Mouse (Mus musculus) right cerebral cortex, postnatal 25 days (tissue): ENCODE results near the gene Mbd4.

Experiments
- DNase-seq: peaks from one replicate; pipeline ENCODE4 v3.0.0; 2022

The Mbd4 gene

DNA sequence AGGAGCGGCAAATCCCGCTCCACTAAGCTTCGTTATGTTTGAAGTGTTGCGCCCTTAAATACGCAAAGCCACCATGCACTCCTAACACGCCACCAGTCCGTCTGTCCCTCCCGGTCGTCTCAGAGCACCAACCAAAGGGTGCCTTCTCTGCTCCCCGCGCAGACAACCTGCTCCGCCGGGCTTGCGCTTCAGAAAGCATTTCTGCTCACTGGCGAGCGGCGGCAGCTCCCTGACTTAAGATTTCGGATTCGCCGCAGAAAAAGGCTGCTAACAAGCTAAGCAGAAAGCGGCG lies 45.0 kb downstream of the Mbd4 start:
- DNase-seq = no peak

DNA sequence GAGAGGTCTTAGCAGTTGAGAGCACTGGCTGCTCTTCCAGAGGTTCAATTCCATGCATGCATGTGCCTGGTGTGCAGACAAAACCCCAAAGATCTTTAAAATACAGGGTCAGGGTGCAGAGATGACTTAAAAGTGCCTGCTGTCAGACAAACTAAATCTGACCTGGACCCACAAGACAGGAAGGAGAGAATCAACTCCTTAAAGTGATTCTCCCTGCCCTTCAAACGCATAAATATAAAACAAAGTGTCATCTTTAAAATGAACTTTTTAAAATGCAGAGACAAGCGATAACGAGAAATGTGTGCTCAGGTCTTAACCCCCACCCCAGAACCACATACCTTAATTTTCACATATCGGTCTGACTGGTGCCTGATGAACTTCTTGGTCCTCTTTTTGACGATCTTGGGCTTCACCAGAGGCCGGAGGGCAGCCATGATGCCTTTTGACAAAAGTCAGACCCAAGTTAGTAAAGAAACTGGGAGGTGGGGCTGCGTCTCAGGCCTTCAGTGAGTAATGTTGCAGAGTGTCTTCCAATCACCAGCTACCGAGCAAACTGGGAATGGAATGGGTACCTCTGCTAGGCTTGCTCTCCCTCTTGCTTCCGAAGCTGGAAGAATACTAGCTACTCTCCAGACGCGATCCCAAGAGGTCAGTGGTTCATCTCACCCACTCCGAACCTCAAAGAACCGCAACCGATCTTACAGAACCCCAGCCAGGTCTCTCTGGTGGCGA lies 45.5 kb downstream of the Mbd4 start:
- no peak for DNase-seq

DNA sequence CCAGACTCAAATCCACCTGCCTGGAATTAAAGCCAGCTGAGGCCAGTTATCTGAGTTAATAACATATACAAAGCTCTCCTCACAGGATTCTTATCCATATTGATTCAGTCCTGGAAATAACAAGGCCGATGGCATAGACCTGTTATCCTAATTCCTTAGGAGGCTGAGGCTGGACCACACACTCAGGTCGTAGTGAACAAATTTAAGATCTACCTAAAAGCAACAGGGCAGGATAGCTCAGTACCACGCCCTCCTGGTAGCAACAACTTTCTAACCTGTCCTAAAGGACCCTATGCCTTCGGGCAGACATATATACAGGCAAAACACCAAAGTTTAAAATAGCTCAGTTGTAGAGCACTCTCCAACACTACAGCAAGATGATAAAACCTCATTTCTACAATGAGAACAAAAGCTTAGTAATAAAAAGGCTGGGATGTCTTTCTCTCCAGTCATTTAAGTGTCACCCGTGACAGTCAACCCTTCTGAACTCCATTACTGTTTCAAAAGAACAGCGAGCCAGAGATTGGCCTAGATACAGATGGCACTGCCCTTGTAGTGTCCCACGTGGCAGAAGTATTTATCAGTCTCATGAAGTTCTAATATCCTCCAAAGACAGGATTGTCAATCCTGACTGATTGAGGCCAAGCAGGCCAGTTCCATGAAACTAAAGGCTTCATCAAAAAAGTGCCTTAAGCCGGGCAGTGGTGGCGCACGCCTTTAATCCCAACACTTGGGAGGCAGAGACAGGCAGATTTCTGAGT lies 48.6 kb downstream of the Mbd4 start:
- no peak for DNase-seq

DNA sequence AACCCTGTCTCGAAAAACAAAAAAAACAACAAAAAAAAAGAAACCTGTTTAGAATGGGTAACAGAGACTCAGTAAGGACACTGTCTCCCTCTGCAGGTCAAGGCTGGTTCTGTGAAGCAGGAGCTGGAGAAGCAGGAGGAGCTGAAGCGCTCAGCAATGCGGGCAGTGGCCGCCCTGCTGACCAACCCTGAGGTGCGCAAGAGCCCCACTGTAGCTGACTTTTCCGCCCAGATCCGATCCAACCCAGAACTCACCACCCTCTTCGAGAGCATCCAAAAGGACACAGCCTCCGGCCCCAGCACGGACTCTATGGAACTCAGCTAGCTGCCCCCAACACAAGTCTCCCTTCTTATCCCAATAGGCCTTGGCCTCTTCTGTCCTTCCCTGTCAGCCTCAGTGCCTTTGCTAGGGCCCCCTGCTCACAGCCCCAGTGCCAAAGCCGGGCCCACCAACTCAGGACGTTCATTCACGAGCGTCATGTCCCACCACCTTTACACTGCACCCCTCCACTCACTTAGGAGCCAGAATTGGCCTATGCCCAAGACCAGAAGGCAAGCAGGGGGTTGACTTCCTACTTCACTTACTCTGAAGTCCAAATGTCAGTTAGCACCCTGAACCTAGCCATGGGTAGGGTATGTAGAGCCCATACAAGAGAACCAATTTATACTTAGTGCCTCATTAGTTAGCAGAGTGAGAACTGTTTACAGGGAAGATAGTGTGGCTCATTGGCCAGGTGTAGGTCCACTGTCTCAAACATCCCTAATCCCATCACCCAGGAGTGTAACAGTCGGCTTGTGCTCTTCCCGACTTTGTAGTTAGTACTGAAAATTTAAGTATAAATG lies 49.4 kb downstream of the Mbd4 start:
- peak; percentile 68 for DNase-seq

DNA sequence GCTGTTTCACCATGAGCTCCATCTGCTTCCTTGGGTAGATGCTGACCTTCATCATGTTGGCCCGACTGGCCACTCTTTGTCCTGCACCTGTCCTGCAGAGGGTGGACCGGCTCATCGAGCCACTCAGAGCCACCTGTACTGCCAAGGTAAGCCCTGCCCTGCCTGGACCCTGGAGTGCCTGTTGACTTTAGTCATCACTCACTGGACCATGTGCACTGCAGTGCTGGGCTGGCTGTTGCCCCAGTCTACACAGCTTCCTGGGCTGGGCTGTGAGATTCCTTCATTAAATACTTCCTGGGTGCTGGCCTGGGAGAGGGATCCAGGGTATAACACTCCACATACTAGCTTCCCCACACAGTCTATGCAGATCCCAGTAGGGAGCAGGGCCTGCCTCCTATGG lies 51.4 kb downstream of the Mbd4 start:
- DNase-seq = no peak

DNA sequence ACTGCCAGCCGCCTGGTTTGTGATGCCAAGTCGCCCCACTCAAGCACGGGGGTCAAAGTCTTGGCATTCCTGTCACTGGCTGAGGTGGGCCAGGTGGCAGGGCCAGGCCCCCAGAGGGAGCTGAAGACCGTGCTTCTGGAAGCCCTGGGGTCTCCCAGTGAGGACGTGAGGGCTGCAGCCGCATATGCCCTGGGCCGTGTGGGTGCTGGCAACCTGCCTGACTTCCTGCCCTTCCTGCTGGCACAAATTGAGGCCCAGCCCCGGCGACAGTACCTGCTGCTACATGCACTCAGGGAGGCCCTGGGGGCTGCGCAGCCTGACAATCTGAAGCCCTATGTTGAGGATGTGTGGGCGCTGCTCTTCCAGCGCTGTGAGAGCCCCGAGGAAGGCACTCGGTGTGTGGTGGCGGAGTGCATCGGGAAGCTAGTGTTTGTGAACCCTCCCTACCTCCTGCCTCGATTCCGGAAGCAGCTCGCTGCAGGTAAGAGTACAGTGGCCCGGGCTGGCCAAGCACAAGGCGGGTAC lies 60.4 kb downstream of the Mbd4 start:
- no peak for DNase-seq

DNA sequence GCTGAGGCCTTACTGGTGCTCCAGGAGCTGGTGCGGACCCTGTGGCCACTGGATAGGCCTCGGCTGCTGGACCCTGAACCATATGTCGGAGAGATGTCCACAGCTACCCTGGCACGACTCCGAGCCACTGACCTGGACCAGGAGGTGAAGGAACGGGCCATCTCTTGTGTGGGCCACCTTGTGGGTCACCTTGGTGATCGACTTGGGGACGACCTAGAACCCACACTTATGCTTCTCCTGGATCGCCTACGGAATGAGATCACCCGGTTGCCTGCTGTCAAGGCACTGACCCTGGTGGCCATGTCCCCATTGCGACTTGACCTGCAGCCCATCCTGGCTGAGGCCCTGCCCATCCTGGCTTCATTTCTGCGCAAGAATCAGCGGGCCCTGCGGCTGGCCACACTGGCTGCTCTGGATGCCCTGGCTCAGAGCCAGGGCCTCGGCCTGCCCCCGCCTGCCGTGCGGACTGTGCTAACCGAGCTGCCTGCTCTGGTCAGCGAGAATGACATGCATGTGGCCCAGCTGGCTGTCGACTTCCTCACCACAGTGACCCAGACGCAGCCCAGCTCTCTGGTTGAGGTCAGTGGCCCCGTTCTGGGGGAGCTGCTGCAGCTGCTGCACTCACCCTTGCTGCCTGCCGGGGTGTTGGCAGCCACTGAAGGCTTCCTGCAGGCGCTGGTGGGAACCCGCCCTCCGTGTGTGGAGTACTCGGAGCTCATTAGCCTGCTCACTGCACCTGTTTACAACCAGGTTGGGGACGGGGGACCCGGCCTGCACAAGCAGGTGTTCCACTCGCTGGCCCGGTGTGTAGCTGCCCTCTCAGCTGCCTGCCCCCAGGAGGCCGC lies 61.1 kb downstream of the Mbd4 start:
- DNase-seq = no peak

DNA sequence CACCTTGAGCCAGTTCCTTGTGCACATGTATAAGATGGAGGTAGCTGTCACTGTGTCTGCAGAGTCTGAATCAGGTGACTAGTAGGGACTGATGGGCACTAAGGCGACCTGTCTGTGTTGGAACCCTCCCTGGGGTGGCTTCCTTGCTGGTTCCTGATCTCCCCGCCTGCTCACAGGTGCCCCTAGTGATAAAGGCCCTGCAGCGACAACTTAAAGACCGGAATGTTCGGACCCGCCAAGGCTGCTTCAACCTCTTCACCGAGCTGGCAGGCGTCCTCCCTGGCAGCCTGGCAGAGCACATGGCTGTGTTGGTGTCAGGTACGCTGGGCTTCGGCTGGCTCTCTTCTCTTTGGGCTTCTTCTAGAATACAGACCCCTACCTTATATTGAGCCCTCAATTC lies 62.2 kb downstream of the Mbd4 start:
- DNase-seq = no peak
